Mouse (Mus musculus) liver, embryonic 15.5 days (tissue): ENCODE data around the gene Macrod2. TPM values are rescaled to one million over a fixed set of nuclear protein-coding genes. Genes with fewer than 3 reads are reported as not detected.

Experiments used
- ATAC-seq: fragments of 200-750 bp; cut with Nextera tagmentation; 2 replicates; pipeline ENCODE4 v1.8.0; 2017; ENCODE audit warnings: moderate number of reproducible peaks, mild to moderate bottlenecking, moderate library complexity; ENCODE audit not compliant: insufficient read depth
- H3K27ac ChIP-seq: fragments of 300-500 bp; sonication (generic); replicated peaks from 2 replicates; pipeline ENCODE4 v1.5.1; 2015; ENCODE audit warnings: mild to moderate bottlenecking, inconsistent platforms
- H3K27me3 ChIP-seq: fragments of 300-500 bp; sonication (generic); 2 replicates; pipeline ENCODE4 v1.6.1; 2015; ENCODE audit warnings: mild to moderate bottlenecking, inconsistent platforms
- H3K36me3 ChIP-seq: fragments of 300-500 bp; sonication (generic); replicated peaks from 2 replicates; pipeline ENCODE4 v1.6.1; 2015; ENCODE audit warnings: moderate library complexity, mild to moderate bottlenecking, inconsistent platforms
- H3K4me1 ChIP-seq: fragments of 300-500 bp; sonication (generic); replicated peaks from 2 replicates; pipeline ENCODE4 v1.6.1; 2015; ENCODE audit warnings: inconsistent platforms
- H3K4me2 ChIP-seq: fragments of 300-500 bp; sonication (generic); 2 replicates; pipeline ENCODE4 v1.6.1; 2015; ENCODE audit warnings: moderate library complexity, mild to moderate bottlenecking, inconsistent platforms
- H3K4me3 ChIP-seq: fragments of 300-500 bp; sonication (generic); replicated peaks from 2 replicates; pipeline ENCODE4 v1.5.1; 2015; ENCODE audit warnings: mild to moderate bottlenecking, inconsistent platforms
- H3K9ac ChIP-seq: fragments of 300-500 bp; sonication (generic); 2 replicates; pipeline ENCODE4 v1.6.1; 2015; ENCODE audit warnings: moderate library complexity, mild to moderate bottlenecking, inconsistent platforms
- H3K9me3 ChIP-seq: fragments of 300-500 bp; sonication (generic); replicated peaks from 2 replicates; pipeline ENCODE4 v1.6.1; 2016; ENCODE audit warnings: inconsistent platforms
- WGBS: fragments of 180-500 bp; shearing (Covaris S2); methylation state at CpG from one replicate; pipeline ENCODE4 v1.1.7; 2015; ENCODE audit warnings: mixed read lengths; ENCODE audit not compliant: insufficient replicate concordance; 5-methylcytosine and 5-hydroxymethylcytosine counted together
- polyA plus RNA-seq: library from polyadenylated mRNA; unstranded; fragments of >200 nt; fragmentation: Nextera tagmentation; extraction: Ambion mirVana; gene quantifications from 2 replicates; pipeline ENCODE4 v1.2.1, GENCODE M21; 2015

Macrod2 gene
- polyA plus RNA-seq, 1 experiment from 2014 or later = 6.9 TPM

DNA sequence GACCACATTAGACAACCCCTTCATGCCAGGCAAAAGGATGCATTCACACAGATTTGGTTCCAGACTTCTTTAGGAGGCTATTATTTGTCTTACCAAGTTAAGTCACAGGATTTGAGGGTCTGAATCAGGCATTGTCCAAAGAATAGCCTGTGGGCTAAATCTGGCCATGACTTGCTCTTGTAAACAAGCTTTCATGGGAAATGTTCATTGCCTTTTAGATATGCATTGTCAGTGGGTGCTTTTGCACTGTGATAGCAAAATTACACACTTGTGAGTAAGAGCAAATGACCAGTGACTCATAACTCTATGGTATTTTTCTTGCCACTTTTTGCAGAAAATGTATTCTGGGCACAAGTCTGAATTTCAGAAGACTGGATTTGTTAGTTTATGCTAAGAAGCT is 1150.8 kb downstream of the Macrod2 start:
- no peak overlapping the region for H3K27ac ChIP-seq
- no peak for ATAC-seq
- no peaks in the 10 kb centered on the region for H3K4me1 ChIP-seq
- no peak overlapping the region for H3K9ac ChIP-seq
- H3K36me3 ChIP-seq = no peaks in the 10 kb centered on the region
- H3K4me2 ChIP-seq = no peak overlapping the region
- no peaks in the 10 kb centered on the region for H3K27me3 ChIP-seq
- H3K9me3 ChIP-seq = no peaks in the 10 kb centered on the region
- H3K4me3 ChIP-seq = no peak overlapping the region

DNA sequence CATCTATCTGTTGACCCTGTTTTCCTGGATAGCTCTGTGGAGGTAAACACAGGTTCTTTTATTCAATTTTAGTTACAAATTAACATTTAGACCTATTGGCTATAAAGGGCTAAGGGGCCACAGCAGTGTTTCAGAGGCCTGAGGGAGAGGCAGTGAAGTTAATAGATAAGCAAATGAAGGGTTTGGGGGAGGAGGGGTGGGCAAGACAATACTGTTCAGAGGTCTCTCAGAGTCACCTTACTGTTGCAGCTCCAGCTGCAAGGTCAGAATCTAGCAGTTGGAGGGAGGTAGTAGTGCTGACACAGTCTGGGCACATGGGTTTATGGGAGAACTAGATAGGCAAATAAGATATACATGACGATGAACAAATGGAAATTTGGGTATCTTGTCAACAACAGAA is 1156.6 kb downstream of the Macrod2 start:
- 59% methylated on average over 1 of the region's 1 CpGs for WGBS
- Histone ChIP-seq H3K4me3 (no peak overlapping the region), H3K4me2 (no peak overlapping the region), H3K36me3 (no peaks in the 10 kb centered on the region), H3K9ac (no peak overlapping the region), H3K4me1 (no peaks in the 10 kb centered on the region), H3K9me3 (no peaks in the 10 kb centered on the region), H3K27ac (no peak overlapping the region), H3K27me3 (no peaks in the 10 kb centered on the region)
- no peak for ATAC-seq

DNA sequence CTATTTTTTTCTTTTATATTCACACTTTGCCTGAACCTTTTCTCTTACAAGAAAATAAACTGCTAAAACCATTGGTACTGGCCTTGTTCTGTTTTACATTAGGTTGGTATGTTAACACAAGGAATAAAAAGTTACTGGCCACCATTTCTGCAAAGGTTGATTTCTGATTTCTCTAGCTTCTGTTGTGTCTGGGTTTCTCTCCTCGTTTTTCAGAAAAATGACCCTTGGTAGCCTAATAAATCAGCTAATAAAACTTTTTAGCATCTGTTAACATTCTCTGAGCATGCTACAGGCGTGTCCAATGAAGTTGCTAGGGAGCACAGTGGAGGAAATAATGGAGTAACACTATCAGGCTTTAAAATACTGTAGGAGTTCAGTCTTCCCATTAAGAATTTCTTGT is 1161.6 kb downstream of the Macrod2 start:
- no peak overlapping the region for H3K9ac ChIP-seq
- H3K4me1 ChIP-seq = no peaks in the 10 kb centered on the region
- no peaks in the 10 kb centered on the region for H3K9me3 ChIP-seq
- no peak overlapping the region for H3K4me2 ChIP-seq
- no peak overlapping the region for H3K4me3 ChIP-seq
- no peaks in the 10 kb centered on the region for H3K36me3 ChIP-seq
- 32% methylated on average over 2 of the region's 2 CpGs for WGBS
- no peak for ATAC-seq
- H3K27ac ChIP-seq = no peak overlapping the region
- no peaks in the 10 kb centered on the region for H3K27me3 ChIP-seq

DNA sequence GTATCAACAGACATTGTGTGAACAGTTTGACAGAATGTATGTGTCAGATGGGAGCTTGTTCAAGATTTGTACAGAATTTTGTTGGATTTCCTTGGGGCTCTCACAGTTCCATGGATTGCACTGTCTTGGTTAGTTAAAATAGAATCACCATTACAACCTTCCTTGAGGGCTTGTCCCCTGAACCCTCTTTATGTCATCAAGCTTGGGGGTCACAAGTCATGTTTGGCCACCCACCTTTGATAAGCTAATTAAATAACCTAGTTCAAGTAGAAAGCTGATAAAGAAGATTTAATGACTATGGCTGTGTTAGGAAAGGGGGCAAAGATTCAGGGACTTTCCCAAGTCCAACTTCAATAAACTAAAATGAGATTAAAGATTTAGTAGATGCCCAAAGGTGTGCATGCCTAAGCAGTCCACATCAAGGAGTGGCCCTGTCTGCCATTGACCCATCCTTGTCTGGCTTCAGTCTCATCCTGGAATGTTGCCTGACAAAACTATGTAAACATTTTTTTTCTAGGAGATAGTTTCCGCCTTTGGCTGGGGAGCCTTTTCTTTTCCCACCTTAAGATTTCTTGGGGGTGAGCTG is 1163.2 kb downstream of the Macrod2 start:
- H3K36me3 ChIP-seq = no peaks in the 10 kb centered on the region
- no peak overlapping the region for H3K9ac ChIP-seq
- no peak overlapping the region for H3K4me2 ChIP-seq
- 66% methylated on average over 1 of the region's 1 CpGs for WGBS
- no peaks in the 10 kb centered on the region for H3K4me1 ChIP-seq
- H3K27ac ChIP-seq = no peak overlapping the region
- ATAC-seq = no peak
- no peak overlapping the region for H3K4me3 ChIP-seq
- H3K27me3 ChIP-seq = no peaks in the 10 kb centered on the region
- no peaks in the 10 kb centered on the region for H3K9me3 ChIP-seq

DNA sequence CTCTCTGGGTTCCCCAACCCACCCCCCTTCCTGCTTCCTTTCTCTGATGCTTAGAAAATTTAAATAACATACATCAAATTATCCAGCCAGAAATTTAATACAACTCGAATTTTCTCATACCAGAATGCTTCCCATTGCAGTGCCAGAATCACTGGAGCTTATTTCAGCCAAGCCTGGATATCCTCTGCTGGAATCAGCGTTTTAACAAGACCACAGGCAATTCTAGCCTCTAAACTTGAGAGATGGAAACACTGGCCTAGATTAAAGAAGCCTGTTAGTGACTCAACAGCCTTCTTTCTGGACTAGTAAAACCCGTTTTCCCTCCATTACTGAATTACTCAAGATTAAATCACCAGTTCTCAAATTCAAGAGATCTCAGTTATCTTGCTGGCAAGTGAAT is 1170.9 kb downstream of the Macrod2 start:
- no peaks in the 10 kb centered on the region for H3K4me1 ChIP-seq
- no peak overlapping the region for H3K27ac ChIP-seq
- H3K36me3 ChIP-seq = no peaks in the 10 kb centered on the region
- H3K9me3 ChIP-seq = no peaks in the 10 kb centered on the region
- no peak overlapping the region for H3K4me3 ChIP-seq
- H3K9ac ChIP-seq = no peak overlapping the region
- H3K4me2 ChIP-seq = no peak overlapping the region
- no peak for ATAC-seq
- H3K27me3 ChIP-seq = no peaks in the 10 kb centered on the region
- 35% methylated on average over 3 of the region's 3 CpGs for WGBS

DNA sequence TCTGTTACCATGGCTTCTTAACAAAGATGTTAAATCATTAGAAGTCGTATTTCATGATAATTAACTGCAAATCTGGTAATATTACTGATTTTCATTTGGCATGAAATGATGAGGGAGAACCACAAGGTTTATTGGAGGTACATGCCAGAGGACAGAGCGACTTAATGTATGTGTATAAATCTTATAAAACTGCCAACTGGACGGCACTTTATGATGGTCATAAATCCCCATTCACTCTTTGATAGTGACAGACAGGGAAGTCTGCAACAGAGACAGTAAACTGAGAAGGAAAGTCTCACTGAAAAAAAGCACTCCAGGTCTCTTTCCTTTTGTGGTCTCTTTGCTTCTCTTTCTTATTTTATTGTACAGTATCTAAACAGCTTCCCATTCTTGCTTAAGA is 1176.3 kb downstream of the Macrod2 start:
- H3K9ac ChIP-seq = no peak overlapping the region
- no peaks in the 10 kb centered on the region for H3K27me3 ChIP-seq
- no peaks in the 10 kb centered on the region for H3K36me3 ChIP-seq
- H3K4me1 ChIP-seq = no peaks in the 10 kb centered on the region
- no peak for ATAC-seq
- H3K9me3 ChIP-seq = no peaks in the 10 kb centered on the region
- no peak overlapping the region for H3K4me3 ChIP-seq
- no peak overlapping the region for H3K27ac ChIP-seq
- no peak overlapping the region for H3K4me2 ChIP-seq
- WGBS = 32% methylated on average over 3 of the region's 3 CpGs

DNA sequence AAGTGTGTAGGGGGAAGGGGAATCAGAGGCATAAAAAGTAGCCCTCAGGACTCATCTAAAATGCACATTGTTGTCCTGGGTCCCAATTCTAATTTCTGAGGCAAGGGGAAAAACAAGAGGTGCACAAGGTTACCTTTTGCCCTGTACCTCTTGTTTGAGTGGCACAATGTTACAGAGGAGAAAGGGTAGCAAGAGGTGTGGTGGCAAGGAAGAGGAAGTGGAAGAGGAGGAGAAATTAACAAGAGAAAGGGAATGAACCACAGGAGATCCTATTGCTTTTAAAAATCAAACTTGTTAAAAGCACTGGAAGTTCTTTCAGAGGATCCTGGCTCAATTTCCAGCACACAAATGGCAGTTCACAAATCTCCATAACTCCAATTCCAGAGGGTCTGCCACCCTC is 1183.1 kb downstream of the Macrod2 start:
- H3K9ac ChIP-seq = no peak overlapping the region
- ATAC-seq = no peak
- H3K4me1 ChIP-seq = no peaks in the 10 kb centered on the region
- H3K4me3 ChIP-seq = no peak overlapping the region
- H3K27ac ChIP-seq = no peak overlapping the region
- H3K4me2 ChIP-seq = no peak overlapping the region
- H3K9me3 ChIP-seq = no peaks in the 10 kb centered on the region
- H3K27me3 ChIP-seq = no peaks in the 10 kb centered on the region
- no peaks in the 10 kb centered on the region for H3K36me3 ChIP-seq

DNA sequence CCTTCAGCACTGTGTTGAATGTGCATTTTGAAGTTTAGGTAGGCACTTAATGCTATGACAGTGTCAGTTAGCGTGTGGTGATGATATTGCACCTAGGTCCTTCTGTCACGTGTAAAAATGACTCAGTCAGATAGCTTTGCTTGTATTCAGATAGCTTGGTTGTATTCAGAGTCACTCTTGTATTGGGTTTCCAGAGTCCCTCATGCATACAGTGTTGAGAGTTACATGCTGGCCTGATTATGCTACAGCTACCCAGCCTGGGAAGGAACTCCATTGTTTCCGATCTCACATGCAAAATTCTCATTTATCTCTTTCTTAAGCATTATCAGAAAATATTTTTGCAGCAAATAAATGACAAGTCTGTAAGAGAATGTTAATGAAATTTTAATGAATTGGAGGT is 1187.3 kb downstream of the Macrod2 start:
- no peak for ATAC-seq
- no peak overlapping the region for H3K9ac ChIP-seq
- no peaks in the 10 kb centered on the region for H3K27me3 ChIP-seq
- 68% methylated on average over 3 of the region's 3 CpGs for WGBS
- H3K36me3 ChIP-seq = no peaks in the 10 kb centered on the region
- H3K27ac ChIP-seq = no peak overlapping the region
- no peaks in the 10 kb centered on the region for H3K9me3 ChIP-seq
- H3K4me2 ChIP-seq = no peak overlapping the region
- H3K4me3 ChIP-seq = no peak overlapping the region
- no peaks in the 10 kb centered on the region for H3K4me1 ChIP-seq

DNA sequence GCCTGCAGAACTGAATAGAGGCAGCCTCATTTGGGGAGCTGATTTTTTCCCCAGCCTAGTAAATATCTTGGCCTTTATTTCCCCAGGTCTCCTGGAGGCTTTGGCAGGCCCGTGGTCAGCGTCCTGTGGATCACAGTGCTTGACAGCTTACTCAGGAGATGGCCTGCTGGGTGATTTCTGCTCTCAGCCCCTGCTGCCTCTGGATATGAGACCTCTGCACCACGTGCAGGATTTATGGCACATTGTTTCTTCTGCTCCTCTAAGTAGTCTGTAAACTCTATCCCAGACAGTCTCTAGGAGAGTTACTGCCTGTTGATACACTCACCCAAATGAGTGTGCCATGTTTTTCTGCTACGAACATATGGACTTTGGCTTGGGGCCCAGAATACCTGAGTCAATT is 1187.8 kb downstream of the Macrod2 start:
- ATAC-seq = no peak
- Histone ChIP-seq H3K4me1 (no peaks in the 10 kb centered on the region), H3K36me3 (no peaks in the 10 kb centered on the region), H3K4me3 (no peak overlapping the region), H3K27me3 (no peaks in the 10 kb centered on the region), H3K27ac (no peak overlapping the region), H3K4me2 (no peak overlapping the region), H3K9me3 (no peaks in the 10 kb centered on the region), H3K9ac (no peak overlapping the region)
- 32% methylated on average over 4 of the region's 4 CpGs for whole genome bisulfite sequencing

DNA sequence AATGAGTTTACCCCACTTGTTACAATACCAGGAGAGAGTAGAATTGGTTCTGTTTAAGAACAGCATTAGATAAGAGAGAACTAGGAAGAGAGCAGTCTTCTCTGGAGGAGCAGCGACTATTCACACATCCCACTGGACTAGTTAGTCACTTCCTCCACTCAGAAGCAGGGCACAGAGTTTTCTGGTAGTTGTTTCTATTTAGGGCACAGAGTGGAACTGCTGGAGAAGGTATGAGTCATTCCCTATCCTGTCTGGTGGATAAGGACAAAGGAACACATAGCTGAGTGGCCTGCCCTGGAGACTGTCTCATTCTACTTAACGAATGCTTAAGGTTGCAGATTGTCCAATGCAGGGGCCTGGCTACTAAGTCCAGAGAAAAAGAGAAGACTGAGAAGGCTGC is 1192.2 kb downstream of the Macrod2 start:
- Histone ChIP-seq H3K4me1 (no peaks in the 10 kb centered on the region), H3K4me2 (no peak overlapping the region), H3K27ac (no peak overlapping the region), H3K36me3 (no peaks in the 10 kb centered on the region), H3K27me3 (no peaks in the 10 kb centered on the region), H3K9ac (no peak overlapping the region), H3K4me3 (no peak overlapping the region), H3K9me3 (no peaks in the 10 kb centered on the region)
- WGBS = 37% methylated on average over 2 of the region's 2 CpGs
- no peak for ATAC-seq

DNA sequence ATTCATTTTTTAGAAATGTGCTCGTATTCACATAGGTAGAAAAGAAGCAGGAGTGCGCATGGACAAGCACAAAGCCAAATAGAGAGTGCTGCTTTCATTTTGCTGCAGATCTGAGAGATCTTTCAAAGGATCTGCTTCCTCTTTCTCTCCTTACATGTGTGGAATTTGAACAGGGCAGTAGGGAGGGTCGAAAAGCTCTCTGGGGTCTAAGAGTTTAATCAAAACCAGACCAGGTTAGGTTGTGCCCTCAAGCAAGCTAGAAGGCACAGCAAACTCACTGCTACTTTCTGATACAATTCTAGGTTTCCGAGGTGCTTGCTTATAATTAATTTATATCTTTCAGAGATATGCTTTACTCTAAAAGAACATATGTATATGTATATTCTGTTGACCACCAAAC is 1196.2 kb downstream of the Macrod2 start:
- Histone ChIP-seq H3K27ac (no peak overlapping the region), H3K4me1 (no peaks in the 10 kb centered on the region), H3K9me3 (no peaks in the 10 kb centered on the region), H3K4me3 (no peak overlapping the region), H3K27me3 (no peaks in the 10 kb centered on the region), H3K36me3 (no peaks in the 10 kb centered on the region), H3K4me2 (no peak overlapping the region), H3K9ac (no peak overlapping the region)
- ATAC-seq = no peak
- 49% methylated on average over 4 of the region's 4 CpGs for WGBS

DNA sequence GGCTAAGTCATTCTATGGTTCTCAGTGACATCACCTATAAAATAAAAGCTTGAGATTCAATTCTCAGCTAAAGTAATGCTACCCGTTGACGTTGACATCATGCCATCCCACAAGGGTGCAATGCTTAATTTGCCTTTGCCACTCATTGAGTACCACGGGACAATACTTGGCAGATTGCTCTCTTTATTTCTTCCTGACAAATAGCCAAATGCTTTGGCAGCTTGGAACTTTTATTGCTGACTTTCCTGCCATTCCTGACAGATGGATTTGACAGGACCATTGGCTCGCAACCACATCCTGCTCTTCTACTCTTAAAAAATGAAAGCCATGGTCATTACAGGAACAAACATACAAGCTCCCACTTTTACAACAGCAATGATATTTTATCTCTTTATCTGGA is 1199.7 kb downstream of the Macrod2 start:
- Histone ChIP-seq H3K27ac (no peak overlapping the region), H3K4me3 (no peak overlapping the region), H3K36me3 (no peaks in the 10 kb centered on the region), H3K4me1 (no peaks in the 10 kb centered on the region), H3K9me3 (no peaks in the 10 kb centered on the region), H3K27me3 (no peaks in the 10 kb centered on the region), H3K4me2 (no peak overlapping the region), H3K9ac (no peak overlapping the region)
- ATAC-seq = no peak
- WGBS = 46% methylated on average over 4 of the region's 4 CpGs
